ENCODE assay signal across 7 mouse cellular contexts in the genomic region with DNA sequence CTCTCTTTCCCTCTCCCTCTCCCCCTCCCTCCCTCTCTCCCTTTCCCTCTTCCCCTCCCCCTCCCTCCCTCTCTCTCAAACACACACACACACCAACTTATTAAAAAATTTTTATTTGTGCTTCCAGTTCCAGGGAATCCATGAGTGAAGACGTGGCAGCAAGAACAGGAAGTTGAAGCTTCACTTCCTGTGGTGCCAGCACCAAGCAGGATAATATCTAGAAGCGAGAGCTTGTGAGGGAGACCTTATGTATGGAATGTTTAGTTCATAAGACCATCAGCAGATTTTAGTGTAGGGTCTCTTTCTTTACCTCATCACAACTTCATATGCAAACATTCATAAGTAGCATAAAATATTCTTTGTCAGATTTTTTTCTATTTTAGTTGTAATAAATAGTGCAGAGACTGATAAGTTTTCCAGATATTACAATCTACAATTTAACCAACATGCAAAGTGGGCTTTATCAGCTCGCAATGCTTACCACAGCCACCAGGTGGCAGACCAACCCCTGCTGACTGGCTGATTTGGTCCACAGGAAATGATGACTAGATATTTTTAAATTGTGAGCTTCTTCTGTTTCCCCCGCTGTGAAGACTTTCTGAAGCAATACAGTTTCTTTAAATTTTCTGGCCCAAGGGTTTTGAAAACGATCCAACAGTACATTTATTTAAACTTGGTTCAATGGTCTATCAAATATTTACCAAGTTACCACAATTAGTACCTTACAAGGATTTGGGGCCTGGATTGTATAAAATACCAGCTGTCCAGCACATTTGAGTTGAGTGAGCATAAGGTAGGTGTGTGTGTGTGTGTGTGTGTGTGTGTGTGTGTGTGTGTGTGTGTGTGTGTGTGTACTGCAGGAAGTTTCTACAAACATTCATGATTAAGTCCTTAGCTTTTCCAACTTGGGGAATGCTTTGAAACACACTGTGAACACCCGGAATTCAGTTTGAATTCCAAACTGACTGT. TPM values are rescaled to one million over a fixed set of nuclear protein-coding genes. Genes with fewer than 3 reads are reported as not detected.
DNase-seq lines count a peak whose midpoint lies in the region; ATAC-seq and TF ChIP-seq lines count a peak whose summit lies in the region.

No protein-coding gene starts in this region.

- H3K27me3 ChIP-seq in heart, embryonic 16.5 days (ENCODE audit: control insufficient read depth, insufficient read depth, low read length), result no peaks in the 10 kb centered on the region

- TF ChIP-seq POLR2A in bone marrow, adult 2 months (IDR thresholded peaks at IDR 0.05; ENCODE audit: borderline replicate concordance, control insufficient read depth, low read depth, low read length), result no peak

- 14% methylated on average over 6 of the region's 6 CpGs for WGBS in bone marrow, adult 2 months
- WGBS in heart, embryonic 16.5 days, result 10% methylated on average over 6 of the region's 6 CpGs

- ATAC-seq in heart, embryonic 16.5 days (replicated peaks; ENCODE audit: extremely low read depth, insufficient read depth, low FRiP score), result no peak

- H3K9me3 ChIP-seq in heart, embryonic 16.5 days (replicated peaks; ENCODE audit: control insufficient read depth, low read length), result no peaks in the 10 kb centered on the region

- no peaks in the 10 kb centered on the region for H3K4me1 ChIP-seq in bone marrow, adult 2 months (ENCODE audit: control insufficient read depth, insufficient read depth, low read length)
- H3K4me1 ChIP-seq in heart, embryonic 16.5 days (ENCODE audit: control insufficient read depth, insufficient read depth, low read length), result peaks cover 12% of the 10 kb centered on the region

- no peak overlapping the region for H3K4me2 ChIP-seq in heart, embryonic 16.5 days (ENCODE audit: low read depth, low read length)

- DNase-seq in MEL-GATA-1-ER (ENCODE audit: extremely low read depth, low read depth), result peak; percentile 69
- DNase-seq in fibroblast of lung, adult 2 months (ENCODE audit: low read depth), result peak; percentile 60
- DNase-seq in layer of hippocampus, postnatal 10 days (ENCODE audit: low spot score in 2 of 2), result peak; percentile 86 to 88
- peak; percentile 89 for DNase-seq in lung, postnatal 36 days
- peak; percentile 88 for DNase-seq in right cerebral cortex, postnatal 4 days

- H3K36me3 ChIP-seq in heart, embryonic 16.5 days (ENCODE audit: control insufficient read depth, insufficient read depth), result no peaks in the 10 kb centered on the region

- H3K27ac ChIP-seq in bone marrow, adult 2 months (ENCODE audit: control insufficient read depth, insufficient read depth, low read depth, low read length, poor library complexity), result no peak overlapping the region
- peak overlapping the region; percentile 33 for H3K27ac ChIP-seq in heart, embryonic 16.5 days (ENCODE audit: low read length)

- no peak overlapping the region; the same call in 1 of the 2 replicates for H3K9ac ChIP-seq in heart, embryonic 16.5 days (ENCODE audit: low read length)

- no peak overlapping the region for H3K4me3 ChIP-seq in bone marrow, adult 2 months (replicated peaks; ENCODE audit: control insufficient read depth, low read depth, low read length)
- H3K4me3 ChIP-seq in heart, embryonic 16.5 days (ENCODE audit: low read length), result no peak overlapping the region

- TF ChIP-seq CTCF in bone marrow, adult 2 months (IDR thresholded peaks at IDR 0.05; ENCODE audit: control insufficient read depth, insufficient read depth, low read length), result peak; percentile 95

RNA-seq across cellular contexts. Expression of a gene that starts 19.8 kb away (rescaled TPM):
- polyA plus RNA-seq in bone marrow, adult 2 months (2011; ENCODE audit: insufficient read depth, insufficient read length, low replicate concordance, missing spikeins), result 65.3 and 78.5 TPM in 2 replicates
- 1.1 and 1.6 TPM in 2 replicates for polyA plus RNA-seq in heart, embryonic 16.5 days (2015; fragmentation: Nextera tagmentation; extraction: Ambion mirVana)
- total RNA-seq in layer of hippocampus, postnatal 10 days (2021), result 10 to 100 TPM; 11.9 to 15.7 TPM

RNA-seq across cellular contexts. Expression of a gene that starts 32.5 kb away (rescaled TPM):
- polyA plus RNA-seq in bone marrow, adult 2 months (2011; ENCODE audit: insufficient read depth, insufficient read length, low replicate concordance, missing spikeins), result 10.9 and 12.4 TPM in 2 replicates
- 6.3 and 6.5 TPM in 2 replicates for polyA plus RNA-seq in heart, embryonic 16.5 days (2015; fragmentation: Nextera tagmentation; extraction: Ambion mirVana)
- total RNA-seq in layer of hippocampus, postnatal 10 days (2021), result 10 to 100 TPM; 18.3 to 21.6 TPM

Comparison
In these comparisons a context has a peak if more than half of its experiments do, and no peak if none do; other contexts are left out.
1. RNA of a gene that starts 19.8 kb away (polyA plus RNA-seq): 65.3 to 78.5 TPM in bone marrow, adult 2 months; 1.1 to 1.6 TPM in heart, embryonic 16.5 days; every median in the first group is over 10 times any median in the second.
2. Peak in every context shown above with its lines, with median percentiles within 50 percentile points of each other: DNase-seq.